Mouse (Mus musculus): ENCODE measurements around the gene Fggy.

Gene Fggy

DNA sequence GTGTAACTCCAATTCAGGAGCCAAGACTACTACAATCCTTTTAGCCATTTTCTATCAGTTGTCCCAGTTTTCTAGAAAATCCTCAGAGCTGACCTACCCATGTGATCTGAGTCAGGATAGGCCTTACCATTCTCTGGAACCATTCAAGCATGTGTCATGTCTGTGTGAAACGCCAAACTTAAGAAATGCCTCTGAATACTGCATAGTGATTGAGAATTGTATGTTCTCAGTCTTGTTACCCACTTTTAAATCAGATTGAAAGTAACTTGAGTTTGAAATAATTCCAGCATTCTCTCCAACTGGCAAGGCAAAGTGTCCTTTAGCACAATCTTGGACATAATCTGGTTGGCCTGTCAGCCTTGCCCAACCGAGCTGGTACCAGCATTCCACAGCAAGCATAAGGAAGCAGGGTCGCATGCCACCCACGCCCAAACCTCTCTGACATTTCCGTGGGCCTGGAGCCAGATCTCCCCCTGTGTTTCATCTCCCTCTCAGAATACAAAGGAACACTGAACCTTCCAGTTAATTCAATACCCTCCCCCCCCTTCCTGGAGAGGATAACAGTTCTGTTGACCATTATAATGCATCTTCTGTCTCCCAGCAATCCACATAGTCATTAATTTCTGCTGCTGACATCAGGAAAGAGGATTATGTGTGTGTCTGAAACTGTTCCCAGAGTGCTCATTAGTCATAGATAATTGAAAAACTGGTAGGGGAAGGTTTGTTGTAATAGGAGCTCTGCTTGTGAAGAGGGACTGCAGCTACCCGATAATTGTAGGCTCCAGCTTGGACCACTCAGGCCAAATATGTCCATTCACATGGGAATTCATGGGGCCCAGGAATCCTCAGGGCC, 176.3 kb downstream of the Fggy start:
- no peak for DNase-seq

DNA sequence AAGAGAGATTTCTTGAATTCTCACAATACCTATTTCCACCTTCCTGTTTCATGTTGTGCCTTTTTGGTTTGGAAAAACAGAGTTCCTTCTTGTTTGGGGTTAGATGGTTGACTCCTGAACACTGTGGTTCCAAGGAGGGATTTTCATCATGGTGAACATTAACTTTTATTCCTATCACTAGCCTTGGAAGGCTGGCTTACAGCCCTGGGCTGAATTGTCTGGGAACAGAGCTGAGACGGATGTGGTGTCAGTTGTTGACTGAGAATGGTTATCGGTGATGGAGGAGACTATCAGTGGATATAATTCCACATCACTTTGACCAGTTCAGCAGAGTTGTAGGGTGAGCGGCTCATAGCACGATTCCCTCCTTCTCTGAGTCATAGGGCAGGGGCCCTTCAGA, 178.7 kb downstream of the Fggy start:
- DNase-seq: no peak

DNA sequence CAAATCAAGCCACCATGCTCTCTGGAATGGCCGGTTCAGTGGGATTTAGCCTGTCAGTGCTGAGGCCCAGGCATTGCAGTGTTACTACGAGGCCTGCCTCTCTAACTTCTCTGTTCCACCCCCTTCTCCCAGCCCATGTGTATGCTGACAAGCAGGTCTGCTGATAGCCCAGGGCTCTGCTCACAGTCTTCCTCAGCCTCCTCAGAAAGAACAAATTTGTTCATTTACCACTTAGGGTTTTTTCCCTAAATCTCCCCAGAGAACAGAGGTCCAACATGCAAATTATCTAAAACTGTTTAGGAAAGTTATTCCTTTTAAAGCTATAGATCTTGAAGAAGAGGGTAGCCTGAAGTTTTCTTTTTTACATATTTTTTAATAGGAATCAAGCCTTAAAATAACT, 179.4 kb downstream of the Fggy start:
- DNase-seq: no peak

DNA sequence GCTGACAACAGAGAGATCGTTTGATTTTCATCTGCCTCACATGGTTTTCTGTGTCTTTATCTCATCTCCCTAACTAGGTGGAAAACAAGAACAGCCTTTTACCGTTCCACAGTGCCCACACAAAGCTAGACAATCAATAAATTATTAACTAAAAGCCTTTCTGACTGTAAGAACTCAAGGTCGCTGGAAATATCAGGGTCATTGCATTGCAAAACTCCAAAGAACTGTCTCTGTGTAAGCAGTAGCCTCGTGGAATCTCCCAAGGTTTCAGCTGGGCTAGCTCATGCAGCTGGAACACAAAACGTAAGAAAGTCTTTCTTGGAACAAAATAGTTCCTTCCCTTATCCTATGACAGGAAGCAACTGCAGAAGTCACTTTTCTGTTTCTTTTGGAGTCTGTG, 180.9 kb downstream of the Fggy start:
- no peak for DNase-seq

DNA sequence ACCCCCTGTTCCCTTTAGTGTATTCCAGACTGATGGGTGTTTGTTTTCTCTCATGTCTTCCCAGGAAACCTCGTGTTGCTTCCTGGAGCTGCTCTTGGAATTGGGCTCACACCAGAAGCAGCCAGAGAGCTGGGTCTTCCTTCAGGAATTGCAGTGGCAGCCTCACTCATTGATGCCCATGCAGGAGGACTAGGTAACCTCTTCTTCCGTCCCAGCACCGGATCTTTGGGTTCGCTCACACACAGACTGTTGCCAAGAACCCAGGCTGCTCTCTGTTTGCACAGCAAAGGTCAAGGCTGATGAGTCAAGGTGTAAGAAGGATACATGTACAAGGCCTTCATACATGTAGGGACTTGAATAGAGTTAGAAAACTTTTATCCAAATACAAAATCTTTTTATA, 181.4 kb downstream of the Fggy start:
- no peak for DNase-seq

DNA sequence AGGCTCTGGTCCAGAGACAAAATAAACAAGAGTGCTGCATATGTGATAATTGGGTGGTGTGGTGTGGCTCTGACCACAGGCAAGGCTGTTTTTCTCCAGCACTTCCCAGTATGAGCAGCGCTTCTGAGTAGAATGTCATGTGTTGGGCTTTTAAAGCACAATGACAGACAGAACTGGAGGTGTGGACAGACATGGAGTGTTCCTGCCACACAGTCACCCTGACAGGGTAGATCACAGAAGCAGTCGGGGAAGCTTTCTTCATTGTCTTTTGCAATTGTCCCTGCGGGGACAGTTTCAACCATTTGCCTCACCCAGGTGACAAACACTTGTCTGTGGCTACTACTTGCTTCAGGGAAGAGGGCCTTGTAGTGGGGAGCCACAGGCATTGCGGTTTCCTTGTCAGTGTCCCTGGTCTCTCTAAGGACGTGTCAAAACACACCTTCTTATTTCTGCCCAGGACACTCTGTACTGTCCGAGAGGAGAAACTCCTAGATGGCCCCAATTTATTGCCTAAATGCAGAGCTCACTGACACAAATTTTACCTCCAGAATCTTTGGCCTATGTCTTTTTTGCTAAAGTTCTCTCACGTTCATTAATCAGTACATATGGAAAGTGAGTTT, 183.9 kb downstream of the Fggy start:
- DNase-seq: no peak

DNA sequence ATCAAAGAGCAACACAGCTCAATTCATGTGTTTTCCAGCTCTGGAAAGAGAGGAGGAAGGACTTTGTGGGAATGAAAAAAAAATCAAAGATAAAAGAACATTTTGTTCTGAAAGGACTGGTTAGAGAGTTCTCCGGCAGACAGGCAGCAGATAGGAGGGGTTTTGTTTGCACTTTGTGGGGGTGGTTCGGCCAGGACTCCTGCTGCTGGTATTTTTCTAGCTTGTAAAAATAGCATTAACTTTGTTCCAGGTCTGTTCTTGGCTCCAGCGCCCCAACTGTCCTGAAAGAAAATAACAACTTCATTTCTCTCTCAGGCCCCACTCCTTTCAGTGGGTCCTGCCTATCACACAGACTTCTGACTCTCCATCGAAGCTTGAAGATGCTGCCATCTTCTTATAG, 185.7 kb downstream of the Fggy start:
- DNase-seq: no peak

DNA sequence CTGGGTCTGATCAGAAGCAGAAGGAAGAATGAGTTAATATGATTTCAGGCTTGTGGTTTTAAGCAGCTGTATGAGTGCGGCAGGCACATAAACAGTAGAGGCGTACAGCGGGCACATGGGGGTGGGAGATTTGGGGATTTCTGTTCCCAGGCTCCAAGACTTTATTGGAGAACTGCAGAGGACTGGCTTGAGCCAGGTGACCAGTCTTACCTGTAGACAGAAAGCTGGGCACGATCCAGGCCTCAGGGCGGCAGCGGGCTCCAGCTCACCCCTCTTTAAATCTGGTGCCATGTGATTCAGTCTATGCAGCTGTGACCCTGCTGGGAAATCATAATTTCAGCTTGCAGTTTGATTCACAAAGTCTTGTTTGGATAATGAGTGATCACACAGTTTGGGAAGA, 189.6 kb downstream of the Fggy start:
- DNase-seq: no peak

DNA sequence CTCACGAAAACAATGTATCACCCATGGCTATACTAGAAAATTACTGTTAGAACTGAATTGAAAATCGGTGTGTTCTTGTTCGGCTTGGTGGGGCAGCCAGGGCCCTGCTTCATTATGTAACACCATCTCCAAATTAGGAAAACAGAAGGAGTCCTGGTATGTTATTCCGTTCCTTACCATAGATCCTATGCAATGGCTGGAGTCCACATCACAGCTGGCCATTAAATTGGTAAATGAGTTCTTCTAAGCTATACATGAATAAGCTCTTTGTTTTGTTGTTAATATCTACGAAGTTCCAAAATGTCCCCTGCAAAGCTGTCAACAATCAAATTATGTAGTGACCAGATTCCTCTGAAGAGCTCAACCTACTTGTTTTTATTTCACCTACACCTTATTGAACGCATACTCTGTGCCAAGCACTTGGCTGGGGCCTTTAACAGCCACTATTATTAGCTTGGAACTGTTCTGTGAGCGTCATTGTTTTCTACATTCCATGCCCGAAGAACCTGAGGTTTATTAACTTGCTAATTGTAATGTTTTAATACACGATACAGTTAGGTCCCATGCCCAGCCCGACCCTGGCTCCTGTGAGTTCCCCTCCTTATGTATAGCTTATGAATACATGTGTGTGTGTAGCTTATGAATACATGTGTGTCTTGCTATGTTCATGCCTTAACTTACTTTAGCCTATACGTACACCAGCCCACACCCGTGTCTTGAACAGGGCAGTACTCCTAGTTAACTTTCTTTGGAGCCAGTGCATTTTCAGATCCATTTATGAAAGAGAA, 190.3 kb downstream of the Fggy start:
- DNase-seq: no peak

DNA sequence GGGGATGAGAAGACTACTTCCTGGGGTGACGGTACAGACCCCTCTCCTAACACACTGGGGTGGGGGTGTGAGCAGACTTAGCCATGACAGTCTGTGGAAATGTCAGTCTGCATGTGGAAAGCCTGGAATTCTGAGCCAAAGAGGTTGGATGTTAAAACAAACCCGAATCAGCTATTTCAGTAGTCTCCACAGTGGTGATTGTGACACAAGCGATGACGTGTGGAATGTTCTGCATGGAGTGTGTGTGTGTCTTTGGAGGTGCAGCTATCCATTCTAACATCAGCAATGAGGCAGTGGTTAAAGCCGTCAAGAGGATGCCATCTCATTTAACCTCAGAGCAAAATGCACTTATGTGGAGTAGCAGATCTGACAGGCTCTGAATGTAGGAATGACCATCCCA, 192.9 kb downstream of the Fggy start:
- no peak for DNase-seq

DNA sequence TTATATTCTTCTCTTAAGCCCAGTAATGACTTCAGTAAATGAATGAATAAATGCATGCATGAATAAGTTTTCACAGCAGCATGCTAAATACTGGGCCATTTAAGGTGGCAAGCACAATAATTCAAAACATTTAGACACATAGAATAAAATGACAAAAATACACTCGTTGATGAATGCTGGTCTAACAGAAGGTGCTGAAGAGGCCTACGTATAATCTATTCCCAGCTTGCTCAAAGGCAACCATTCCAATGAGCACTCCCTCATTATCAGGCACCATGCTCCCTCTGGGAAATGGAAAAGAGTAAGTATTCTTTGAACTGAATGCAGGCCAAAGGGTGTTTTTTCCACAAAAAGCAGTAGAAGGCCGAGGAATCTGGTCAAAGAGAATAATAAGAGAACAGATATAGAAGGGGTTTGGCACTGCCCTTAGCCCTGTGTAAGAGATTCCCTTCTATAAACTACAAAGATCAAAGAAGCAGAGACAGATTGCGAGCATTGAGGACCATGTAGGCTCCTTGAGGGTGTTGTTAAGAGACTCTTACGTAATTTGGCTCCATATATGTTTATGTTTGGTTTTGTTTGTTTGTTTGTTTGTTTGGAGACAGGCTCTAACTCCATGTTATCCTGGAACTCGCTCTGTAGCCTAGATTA, 195.4 kb downstream of the Fggy start:
- DNase-seq: no peak

DNA sequence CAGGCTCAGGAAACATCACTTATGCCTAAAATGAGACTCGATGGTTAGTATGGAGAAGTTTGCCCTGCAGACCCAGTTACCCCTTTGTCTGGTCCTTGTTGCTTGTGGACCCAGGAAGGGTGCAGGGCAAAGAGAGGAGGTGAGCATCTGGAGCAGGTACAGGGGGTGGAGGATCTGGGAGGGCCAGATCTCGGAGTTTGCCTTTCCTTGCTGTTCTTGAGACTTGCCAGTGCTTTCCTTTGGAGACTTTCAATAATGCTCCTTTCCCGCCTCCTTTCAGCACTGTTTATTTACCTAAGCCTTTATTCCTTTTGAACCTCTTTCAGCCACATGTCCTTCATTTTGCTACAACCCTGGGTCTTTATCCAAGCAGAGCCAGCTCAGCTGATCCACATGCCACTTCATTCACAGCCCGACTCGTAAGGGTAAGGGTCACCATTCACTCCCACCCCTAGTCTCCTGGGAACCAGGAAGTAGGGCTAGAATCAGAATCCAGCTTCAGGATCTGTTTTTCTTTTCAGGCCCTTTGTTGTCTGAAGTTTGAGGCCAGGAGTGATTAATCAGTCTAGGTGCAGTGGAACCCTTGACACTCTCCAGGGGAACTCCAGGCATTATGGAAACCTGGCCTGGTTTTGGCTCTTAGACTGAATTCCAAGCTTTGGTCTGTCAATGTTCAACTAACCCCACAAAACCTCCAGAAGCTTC, 201.9 kb downstream of the Fggy start:
- DNase-seq: no peak

DNA sequence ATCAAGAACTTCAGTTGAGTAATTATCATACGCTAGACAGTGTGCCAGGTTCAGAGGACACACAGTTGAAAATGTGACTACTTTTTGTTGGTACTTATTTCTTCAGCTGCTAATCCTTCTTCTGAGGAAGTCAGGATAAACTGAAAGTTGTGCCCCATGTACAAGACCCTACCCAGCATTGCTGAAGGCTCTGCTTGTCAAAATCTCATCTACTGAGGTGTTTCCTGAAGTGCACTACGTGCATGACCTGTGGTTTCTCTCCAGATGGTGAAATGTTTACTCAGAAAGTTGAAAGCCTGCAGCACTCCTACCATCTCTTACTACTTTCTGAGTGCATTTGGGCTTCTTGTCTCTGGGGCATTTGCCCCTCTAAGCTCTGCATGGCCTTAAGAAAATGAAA, 208.1 kb downstream of the Fggy start:
- no peak for DNase-seq

DNA sequence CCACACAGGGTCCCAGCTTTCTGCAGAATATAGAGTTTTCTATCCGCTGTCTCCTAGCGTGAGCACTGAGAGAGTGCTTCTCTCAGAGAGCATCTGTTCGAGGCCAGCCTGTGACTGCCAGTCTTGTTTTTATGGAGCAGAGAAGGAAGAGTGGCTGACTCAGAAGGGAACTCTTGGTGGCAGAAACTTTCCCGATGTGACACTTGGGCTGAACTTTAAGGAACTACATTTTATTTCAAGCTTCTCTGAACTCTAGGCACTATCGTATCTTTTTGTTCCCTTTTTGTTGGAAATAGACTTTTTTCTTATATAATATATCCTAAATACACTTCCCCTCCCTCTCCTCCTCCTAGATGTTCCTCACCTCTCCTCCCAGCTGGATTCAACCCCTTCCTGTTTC, 213.2 kb downstream of the Fggy start:
- no peak for DNase-seq

DNA sequence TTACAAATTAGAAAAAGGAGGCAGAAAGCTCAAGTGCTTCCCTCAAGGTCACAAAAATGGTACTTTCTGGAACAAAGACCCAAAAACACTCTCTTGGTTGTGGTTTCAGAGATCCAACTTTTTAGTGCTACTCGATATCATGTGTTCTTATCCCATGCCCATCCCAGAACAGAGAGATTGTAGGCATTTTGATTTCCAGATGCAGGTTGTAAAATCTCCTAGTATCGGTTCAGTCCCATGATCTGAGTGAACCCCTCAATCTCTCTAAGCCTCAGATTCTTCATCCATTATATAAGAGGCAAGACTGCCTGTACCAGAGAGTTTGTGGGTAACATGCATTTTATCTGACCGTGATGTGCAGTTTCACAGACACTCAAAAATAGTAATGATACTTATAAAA, 214.2 kb downstream of the Fggy start:
- no peak for DNase-seq

DNA sequence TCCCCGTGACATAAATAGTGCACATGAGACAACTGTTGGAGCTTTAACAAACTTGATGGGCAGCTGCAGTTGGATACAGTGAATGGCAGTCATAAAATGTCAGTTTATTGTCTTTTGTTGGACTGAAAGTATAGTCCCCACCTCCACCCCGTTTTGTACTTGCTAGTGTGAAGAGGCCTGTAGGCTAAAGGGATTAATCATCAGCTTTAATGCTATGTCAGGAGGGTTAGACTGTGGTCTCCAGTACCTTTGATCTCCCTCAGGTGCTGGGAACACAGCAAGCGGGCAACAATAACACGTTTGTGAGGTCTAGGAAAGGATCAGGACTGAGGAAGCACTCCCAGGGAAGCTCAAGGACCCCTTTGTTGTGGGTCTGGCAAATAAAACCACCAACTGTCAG, 214.6 kb downstream of the Fggy start:
- no peak for DNase-seq

DNA sequence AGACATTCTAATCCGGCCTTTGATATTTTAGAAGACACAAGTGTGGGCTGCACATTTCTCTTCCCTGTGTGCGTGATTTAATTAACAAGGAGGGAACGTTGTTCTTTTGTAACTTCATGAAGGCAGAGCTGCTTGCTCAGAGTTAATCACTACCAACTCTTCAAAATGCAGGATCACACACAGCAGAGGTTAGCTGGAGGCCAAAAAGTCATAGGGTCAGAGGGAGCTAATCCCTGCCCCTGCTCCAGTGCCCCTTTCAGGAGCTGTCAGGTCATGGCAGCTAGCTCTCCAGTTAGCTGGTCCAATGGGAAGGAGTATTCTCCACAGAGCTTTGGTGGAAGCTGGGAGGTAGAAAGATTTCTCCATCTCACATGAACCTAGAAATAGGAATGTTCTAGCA, 215.4 kb downstream of the Fggy start:
- DNase-seq: no peak

DNA sequence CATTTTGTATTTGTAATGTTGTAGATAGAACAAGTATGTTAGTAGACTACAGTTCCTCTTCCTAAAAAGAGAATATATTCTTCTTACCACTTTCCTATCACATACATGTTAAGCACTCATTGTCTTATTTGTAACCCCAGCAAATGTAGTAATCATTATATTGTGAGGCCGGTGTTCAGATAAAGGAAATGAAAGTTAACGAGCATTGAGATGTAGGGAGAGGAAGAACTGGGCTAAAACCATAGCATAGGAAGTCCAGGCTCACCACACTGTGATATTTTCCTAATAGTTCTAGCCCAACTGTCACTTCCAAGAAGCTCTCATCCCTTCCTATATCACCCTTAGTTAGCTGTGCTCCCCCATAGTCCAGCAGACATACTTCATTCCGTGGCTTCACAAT, 218.3 kb downstream of the Fggy start:
- no peak for DNase-seq

DNA sequence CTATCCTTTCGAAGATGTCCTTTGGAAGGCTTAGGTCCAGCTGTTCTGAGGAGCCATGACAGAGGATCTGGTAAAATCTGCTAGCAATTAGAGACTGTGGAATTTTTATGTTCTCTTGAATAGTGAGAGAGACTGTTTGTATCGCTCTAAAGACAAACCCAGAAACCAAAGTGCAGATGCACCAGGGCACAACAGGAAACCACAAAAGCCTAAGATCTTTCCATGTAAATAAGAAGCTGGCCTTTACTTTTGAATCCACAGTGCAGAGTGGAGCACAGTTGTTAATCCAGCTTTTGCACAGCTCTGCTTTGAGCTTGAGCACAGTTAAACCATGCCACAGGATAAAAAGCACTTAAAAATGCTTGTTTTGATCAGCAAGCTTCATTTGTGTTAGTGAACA, 220.5 kb downstream of the Fggy start:
- DNase-seq: no peak

DNA sequence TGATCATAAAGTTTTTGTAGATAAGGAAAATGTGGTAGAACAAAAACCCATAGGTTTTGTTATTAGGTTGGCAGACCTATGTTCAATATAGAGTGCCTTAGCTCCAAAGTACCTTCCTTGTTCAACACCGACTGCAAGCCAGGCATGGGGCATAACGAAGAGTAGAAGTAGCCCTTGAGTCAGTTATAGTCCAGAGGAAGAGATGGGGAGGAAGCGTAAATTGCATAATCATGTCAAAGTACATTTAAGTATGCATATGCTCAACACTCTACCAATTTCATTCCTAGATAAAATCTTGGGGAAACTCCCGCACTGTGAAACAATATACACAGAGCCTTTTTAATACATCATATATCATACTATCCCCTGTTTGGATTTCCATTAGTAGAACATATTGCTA, 221.2 kb downstream of the Fggy start:
- no peak for DNase-seq

DNA sequence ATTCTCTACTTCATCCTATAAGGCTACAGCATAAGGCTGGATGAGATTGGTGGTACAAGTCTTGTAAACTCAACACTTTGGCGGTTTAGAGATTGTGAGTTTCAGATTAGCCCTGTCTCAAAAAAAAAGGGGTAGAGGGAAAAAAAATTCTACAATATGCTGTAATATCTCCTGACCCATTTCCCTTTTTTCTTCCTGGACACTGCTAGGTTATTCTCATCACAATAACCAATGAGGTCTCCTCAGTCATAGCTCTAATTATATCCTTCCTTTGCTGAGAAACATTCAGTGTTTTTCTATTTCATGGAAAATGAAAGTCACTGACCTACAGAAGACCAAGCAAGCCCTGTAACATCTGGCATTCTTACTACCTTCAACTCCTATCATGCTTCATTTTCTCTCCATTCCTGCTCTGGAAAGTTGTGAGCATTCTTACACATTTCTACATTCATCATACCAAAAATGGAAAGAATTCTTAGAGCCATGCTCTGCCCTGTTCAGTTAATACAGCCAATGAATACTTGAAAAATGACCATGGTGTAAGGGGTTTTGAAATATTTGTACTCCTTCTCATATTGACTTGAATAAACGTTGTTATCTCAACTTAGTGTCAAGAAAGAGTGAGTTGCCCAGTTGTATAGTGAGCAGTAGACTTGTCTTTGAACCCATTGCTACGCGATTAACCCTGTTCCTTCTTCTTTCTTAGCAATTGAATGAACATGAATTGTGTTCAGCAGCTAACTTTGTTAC, 227.0 kb downstream of the Fggy start:
- DNase-seq: no peak

DNA sequence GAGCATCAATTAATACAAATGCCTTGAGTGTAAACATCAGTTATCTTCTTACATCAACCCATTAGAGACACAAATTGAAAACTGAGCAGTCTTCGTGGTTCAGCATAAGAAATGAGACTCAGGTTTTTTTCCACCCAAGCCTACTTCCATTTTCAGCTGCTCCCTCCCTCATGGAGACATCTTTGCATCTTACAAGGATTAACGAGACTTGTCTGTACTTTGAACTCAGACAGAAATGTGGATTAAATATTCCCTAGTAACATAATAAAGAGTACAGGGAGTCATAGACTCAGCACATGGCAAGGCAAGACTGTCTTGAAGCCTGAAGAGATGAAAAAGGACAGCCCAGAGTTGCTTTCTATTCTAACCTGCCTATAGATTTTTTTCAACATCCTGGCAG, 230.3 kb downstream of the Fggy start:
- DNase-seq: no peak

Data from cerebellum, adult 9-11 months (tissue).